Mouse (Mus musculus) MEL (cell line): ENCODE measurements around the gene 4930432M17Rik. TPM values are rescaled to one million over a fixed set of nuclear protein-coding genes. Genes with fewer than 3 reads are reported as not detected.

Experiments
- DNase-seq: peaks from one replicate; pipeline ENCODE4 v3.0.0; 2011; ENCODE audit warnings: low read depth, low spot score
- H3K27ac ChIP-seq: 2 replicates; pipeline ENCODE4 v1.5.1; 2012; ENCODE audit warnings: low read depth, mild to moderate bottlenecking, control low read depth, low read length, moderate library complexity; ENCODE audit not compliant: control insufficient read depth
- H3K27me3 ChIP-seq, 2 experiments: fragments of 150-350 bp in 1 of 2; sonication (generic) in 1 of 2; 2 replicates each; pipeline ENCODE4 v1.6.1; 2012; ENCODE audit warnings: low read length in 2 of 2, mild to moderate bottlenecking in 2 of 2, improper control_type of control experiment in 1 of 2, moderate library complexity in 1 of 2; ENCODE audit not compliant: insufficient read depth in 2 of 2, control insufficient read depth in 1 of 2
- H3K36me3 ChIP-seq, 2 experiments: 2 replicates each; pipeline ENCODE4 v1.6.1; 2012 to 2014; ENCODE audit warnings: low read length in 2 of 2, improper control_type of control experiment in 1 of 2, inconsistent platforms in 1 of 2, mild to moderate bottlenecking in 1 of 2; ENCODE audit not compliant: insufficient read depth in 2 of 2, control insufficient read depth in 1 of 2
- H3K4me1 ChIP-seq, 2 experiments: fragments of 150-350 bp in 1 of 2; sonication (generic) in 1 of 2; 2 replicates each; pipeline ENCODE4 v1.6.1; 2012; ENCODE audit warnings: low read length in 2 of 2, improper control_type of control experiment in 1 of 2, mild to moderate bottlenecking in 1 of 2; ENCODE audit not compliant: insufficient read depth in 2 of 2, control insufficient read depth in 1 of 2
- H3K4me3 ChIP-seq, 2 experiments: fragments of 150-350 bp in 1 of 2; sonication (generic) in 1 of 2; 2 replicates each; pipeline ENCODE4 v1.5.1; 2012; ENCODE audit warnings: low read depth in 2 of 2, low read length in 2 of 2, mild to moderate bottlenecking in 2 of 2, moderate library complexity in 2 of 2, control low read depth in 1 of 2, improper control_type of control experiment in 1 of 2; ENCODE audit not compliant: control insufficient read depth in 1 of 2, insufficient read depth in 1 of 2
- H3K79me2 ChIP-seq: 2 replicates; pipeline ENCODE4 v1.6.1; 2012; ENCODE audit warnings: mild to moderate bottlenecking, low read length, moderate library complexity; ENCODE audit not compliant: control insufficient read depth, poor library complexity, insufficient read depth
- H3K9ac ChIP-seq: 2 replicates; pipeline ENCODE4 v1.6.1; 2012; ENCODE audit warnings: low read depth, mild to moderate bottlenecking, control low read depth, low read length, moderate library complexity; ENCODE audit not compliant: control insufficient read depth, poor library complexity, severe bottlenecking
- H3K9me3 ChIP-seq: fragments of 150-350 bp; sonication (generic); replicated peaks from 2 replicates; pipeline ENCODE4 v1.6.1; 2012; ENCODE audit warnings: mild to moderate bottlenecking, low read length, improper control_type of control experiment, moderate library complexity; ENCODE audit not compliant: insufficient read depth
- ELF1 ChIP-seq: IDR thresholded peaks from 2 replicates; pipeline ENCODE4 v1.6.1; 2014; ENCODE audit warnings: low read depth, mild to moderate bottlenecking, inconsistent platforms, low read length, improper control_type of control experiment, moderate library complexity
- ETS1 ChIP-seq: IDR thresholded peaks from 2 replicates; pipeline ENCODE4 v1.6.1; 2012; ENCODE audit warnings: low read depth, mild to moderate bottlenecking, inconsistent platforms, low read length, improper control_type of control experiment, moderate library complexity
- JUND ChIP-seq: IDR thresholded peaks from 2 replicates; pipeline ENCODE4 v1.6.1; 2011; ENCODE audit warnings: low read depth, mild to moderate bottlenecking, improper control_type of control experiment, low read length
- MAX ChIP-seq: IDR thresholded peaks from 2 replicates; pipeline ENCODE4 v1.6.1; 2011; ENCODE audit warnings: low read length, improper control_type of control experiment
- MAZ ChIP-seq: IDR thresholded peaks from 2 replicates; pipeline ENCODE4 v1.6.1; 2012; ENCODE audit warnings: low read depth, mild to moderate bottlenecking, inconsistent platforms, low read length, improper control_type of control experiment
- MEF2A ChIP-seq: IDR thresholded peaks from 2 replicates; pipeline ENCODE4 v1.6.1; 2014; ENCODE audit warnings: low read depth, mild to moderate bottlenecking, inconsistent platforms, low read length, improper control_type of control experiment; ENCODE audit not compliant: poor library complexity, insufficient replicate concordance, severe bottlenecking; ENCODE audit errors: extremely low read depth
- NELFE ChIP-seq: IDR thresholded peaks from 2 replicates; pipeline ENCODE4 v1.6.1; 2011; ENCODE audit warnings: low read depth, low read length, improper control_type of control experiment
- NRF1 ChIP-seq: IDR thresholded peaks from 2 replicates; pipeline ENCODE4 v1.6.1; 2014; ENCODE audit warnings: low read depth, mild to moderate bottlenecking, inconsistent platforms, low read length, improper control_type of control experiment, moderate library complexity; ENCODE audit not compliant: poor library complexity, insufficient read depth, severe bottlenecking
- POLR2A ChIP-seq, 2 experiments: IDR thresholded peaks; 2 replicates each; pipeline ENCODE4 v1.6.1; 2011 to 2012; ENCODE audit warnings: low read length in 2 of 2, mild to moderate bottlenecking in 2 of 2, control low read depth in 1 of 2, improper control_type of control experiment in 1 of 2, low read depth in 1 of 2, moderate library complexity in 1 of 2; ENCODE audit not compliant: control insufficient read depth in 1 of 2, insufficient read depth in 1 of 2, poor library complexity in 1 of 2
- POLR2AphosphoS2 ChIP-seq: IDR thresholded peaks from 2 replicates; pipeline ENCODE4 v1.6.1; 2011; ENCODE audit warnings: low read length, improper control_type of control experiment
- POLR2AphosphoS5 ChIP-seq: IDR thresholded peaks from 2 replicates; pipeline ENCODE4 v1.6.1; 2012; ENCODE audit warnings: low read depth, borderline replicate concordance, mild to moderate bottlenecking, inconsistent platforms, low read length, moderate library complexity, mixed read lengths
- RCOR1 ChIP-seq: IDR thresholded peaks from 2 replicates; pipeline ENCODE4 v1.6.1; 2012; ENCODE audit warnings: low read depth, mild to moderate bottlenecking, inconsistent platforms, low read length, improper control_type of control experiment
- SIN3A ChIP-seq: IDR thresholded peaks from 2 replicates; pipeline ENCODE4 v1.6.1; 2012; ENCODE audit warnings: low read length, improper control_type of control experiment, inconsistent platforms
- SMC3 ChIP-seq: IDR thresholded peaks from 2 replicates; pipeline ENCODE4 v1.6.1; 2011; ENCODE audit warnings: low read depth, low read length, improper control_type of control experiment
- USF2 ChIP-seq, 2 experiments: IDR thresholded peaks; 2 replicates each; pipeline ENCODE4 v1.6.1; 2011 to 2012; ENCODE audit warnings: improper control_type of control experiment in 2 of 2, low read length in 2 of 2, borderline replicate concordance in 1 of 2, inconsistent platforms in 1 of 2, low read depth in 1 of 2, mild to moderate bottlenecking in 1 of 2; ENCODE audit not compliant: insufficient read depth in 1 of 2
- polyA plus RNA-seq, 2 experiments: library from polyadenylated mRNA; stranded (reverse) in 1 of 2; unstranded in 1 of 2; fragments of >175 nt in 1 of 2; fragments of >200 nt in 1 of 2; gene quantifications; 2 replicates each; pipeline versions ENCODE4 v1.2.1 to v1.2.4; 2012; ENCODE audit warnings: low replicate concordance in 2 of 2, low read depth in 1 of 2; ENCODE audit not compliant: insufficient read length in 2 of 2, insufficient read depth in 1 of 2, missing spikeins in 1 of 2
- total RNA-seq: library from RNA; depleted of rRNA; stranded (reverse); fragments of 300-350 nt; gene quantifications from 2 replicates; pipeline ENCODE4 v1.2.3, GENCODE M21; 2012; rRNA removed

4930432M17Rik gene
- total and polyA plus RNA-seq, 3 experiments = not detected

GRCm38 (mm10) chr3:121729678-121730077 lies 59.1 kb downstream of the 4930432M17Rik start:
- no peaks in the 10 kb centered on the region for H3K4me1 ChIP-seq
- no peak overlapping the region for H3K27ac ChIP-seq
- no peak overlapping the region for H3K9ac ChIP-seq
- no peak overlapping the region for H3K4me3 ChIP-seq
- TF ChIP-seq POLR2AphosphoS2 (no peak), RCOR1 (no peak), MEF2A (no peak), MAX (no peak), JUND (no peak), POLR2A (IDR thresholded peaks at IDR 0.05; ENCODE audit: control insufficient read depth in 1 of 2, insufficient read depth in 1 of 2, low read depth in 1 of 2, low read length in 2 of 2, poor library complexity in 1 of 2) (no peak), ELF1 (no peak), MAZ (no peak), POLR2AphosphoS5 (no peak), NRF1 (no peak), NELFE (no peak), SIN3A (no peak), ETS1 (no peak), SMC3 (no peak), USF2 (IDR thresholded peaks at IDR 0.05; ENCODE audit: borderline replicate concordance in 1 of 2, insufficient read depth in 1 of 2, low read depth in 1 of 2, low read length in 2 of 2) (no peak)
- DNase-seq = no peak
- H3K36me3 ChIP-seq = no peaks in the 10 kb centered on the region
- no peaks in the 10 kb centered on the region; a peak in 1 of 4 replicates for H3K27me3 ChIP-seq
- H3K79me2 ChIP-seq = no peaks in the 10 kb centered on the region
- no peaks in the 10 kb centered on the region for H3K9me3 ChIP-seq

Other genes with a start within 250 kb of the 4930432M17Rik start
- not detected in 2 replicates for gene Cnn3, start 244.3 kb upstream of the 4930432M17Rik start, total RNA-seq
- gene Cnn3, start 244.3 kb upstream of the 4930432M17Rik start, polyA plus RNA-seq = not detected
- gene Slc44a3, start 138.4 kb upstream of the 4930432M17Rik start, total RNA-seq = 0.08 TPM in 1 of 2 replicates, not detected in the other
- gene Slc44a3, start 138.4 kb upstream of the 4930432M17Rik start, polyA plus RNA-seq = under 1 TPM in 1 of 2 experiments, not detected in 1; 0.11 TPM
- not detected in 2 replicates for gene F3, start 52.8 kb downstream of the 4930432M17Rik start, total RNA-seq
- gene F3, start 52.8 kb downstream of the 4930432M17Rik start, polyA plus RNA-seq = not detected
- 14.8 and 22.2 TPM in 2 replicates for gene Abcd3, start 144.5 kb downstream of the 4930432M17Rik start, total RNA-seq
- gene Abcd3, start 144.5 kb downstream of the 4930432M17Rik start, polyA plus RNA-seq = 10 to 100 TPM; 29.9 to 61.4 TPM